Mouse (Mus musculus) retina, postnatal 7 days (tissue): ENCODE measurements around the gene Itga2b.

Source experiments
- DNase-seq: peaks from one replicate; pipeline ENCODE4 v3.0.0-alpha.2; 2012; ENCODE audit warnings: low read depth, low spot score

Gene Itga2b

GRCm38 (mm10) chr11:102435754-102436470, 34.0 kb downstream of the Itga2b start:
- DNase-seq = no peak

GRCm38 (mm10) chr11:102434816-102435705, 34.9 kb downstream of the Itga2b start:
- no peak for DNase-seq

GRCm38 (mm10) chr11:102434406-102434805, 35.5 kb downstream of the Itga2b start:
- DNase-seq = peak; percentile 86

- DNase-seq = no peak
Observed at GRCm38 (mm10) chr11:102433866-102434265, 36.1 kb downstream of the Itga2b start.

- no peak for DNase-seq
Observed at GRCm38 (mm10) chr11:102432896-102433295, 37.0 kb downstream of the Itga2b start.

GRCm38 (mm10) chr11:102432115-102432843, 37.6 kb downstream of the Itga2b start:
- DNase-seq = no peak

- no peak for DNase-seq
Observed at GRCm38 (mm10) chr11:102431728-102432114, 38.2 kb downstream of the Itga2b start.

- peak; percentile 64 for DNase-seq
Observed at GRCm38 (mm10) chr11:102431018-102431645, 38.8 kb downstream of the Itga2b start.

GRCm38 (mm10) chr11:102430121-102431017, 39.6 kb downstream of the Itga2b start, which contains the start of gene Grn:
TSS of gene Grn (plus strand) at chr11:102430315.
- DNase-seq = peak; percentile 77

- DNase-seq = no peak
Observed at GRCm38 (mm10) chr11:102429551-102429950, 40.4 kb downstream of the Itga2b start.

GRCm38 (mm10) chr11:102428981-102429540, 40.9 kb downstream of the Itga2b start:
- DNase-seq = no peak

- no peak for DNase-seq
Observed at GRCm38 (mm10) chr11:102425555-102426316, 44.2 kb downstream of the Itga2b start.

- no peak for DNase-seq
Observed at GRCm38 (mm10) chr11:102424666-102425065, 45.3 kb downstream of the Itga2b start.

- DNase-seq = no peak
Observed at GRCm38 (mm10) chr11:102421559-102421958, 48.4 kb downstream of the Itga2b start.

- no peak for DNase-seq
Observed at GRCm38 (mm10) chr11:102418887-102419286, 51.0 kb downstream of the Itga2b start.

GRCm38 (mm10) chr11:102417160-102417559, 52.8 kb downstream of the Itga2b start:
- no peak for DNase-seq

GRCm38 (mm10) chr11:102415034-102415802, 54.7 kb downstream of the Itga2b start:
- DNase-seq = no peak

GRCm38 (mm10) chr11:102413059-102413458, 56.9 kb downstream of the Itga2b start:
- DNase-seq = no peak

GRCm38 (mm10) chr11:102411704-102412103, 58.2 kb downstream of the Itga2b start:
- peak; percentile 83 for DNase-seq
